Mouse (Mus musculus): ENCODE results near the gene Hs6st1.

The Hs6st1 gene

DNA sequence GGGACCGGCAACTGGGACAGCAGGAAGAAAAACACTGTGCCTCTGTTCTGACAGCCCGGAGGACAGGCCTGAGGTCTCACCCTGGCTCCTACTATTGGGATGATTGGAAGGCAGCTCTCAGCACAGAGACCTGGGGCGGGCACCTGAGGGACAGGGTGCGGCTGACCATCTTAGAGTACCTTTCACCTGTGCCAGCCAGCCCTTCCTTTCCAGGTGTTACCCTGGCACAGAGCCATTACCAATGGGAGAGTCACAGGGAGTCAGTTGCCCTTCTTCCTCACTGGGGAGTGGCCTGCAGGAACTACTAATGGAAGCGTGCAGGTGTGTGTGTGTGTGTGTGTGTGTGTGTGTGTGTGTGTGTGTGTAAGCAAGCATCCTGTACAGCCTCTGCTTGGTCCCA lies 15.4 kb downstream of the Hs6st1 start:
- DNase-seq (ENCODE audit: low read depth, low spot score): no peak

DNA sequence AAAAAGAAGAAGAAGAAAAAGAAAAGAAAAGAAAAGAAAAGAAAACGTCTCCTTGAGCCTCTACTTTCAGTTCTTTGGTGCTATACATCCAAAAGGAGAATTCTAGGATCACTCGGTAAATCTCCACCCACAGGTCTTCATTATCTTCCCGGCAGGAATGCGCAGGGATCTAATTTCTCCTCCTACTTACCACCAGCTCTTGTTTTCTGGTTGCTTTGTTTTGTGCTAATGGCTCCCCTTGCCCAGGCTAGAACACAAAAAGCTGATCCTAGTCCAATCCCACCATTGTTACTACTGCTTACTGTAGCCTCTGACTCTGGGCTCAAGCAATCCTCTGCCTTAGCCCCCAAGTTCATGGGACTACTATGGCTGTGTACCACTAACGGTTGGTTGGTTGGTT lies 16.9 kb downstream of the Hs6st1 start:
- no peak for DNase-seq (ENCODE audit: low read depth, low spot score)

GRCm38 (mm10) chr1:36088367-36088766 lies 20.2 kb downstream of the Hs6st1 start:
- no peak for DNase-seq (ENCODE audit: low read depth, low spot score)

DNA sequence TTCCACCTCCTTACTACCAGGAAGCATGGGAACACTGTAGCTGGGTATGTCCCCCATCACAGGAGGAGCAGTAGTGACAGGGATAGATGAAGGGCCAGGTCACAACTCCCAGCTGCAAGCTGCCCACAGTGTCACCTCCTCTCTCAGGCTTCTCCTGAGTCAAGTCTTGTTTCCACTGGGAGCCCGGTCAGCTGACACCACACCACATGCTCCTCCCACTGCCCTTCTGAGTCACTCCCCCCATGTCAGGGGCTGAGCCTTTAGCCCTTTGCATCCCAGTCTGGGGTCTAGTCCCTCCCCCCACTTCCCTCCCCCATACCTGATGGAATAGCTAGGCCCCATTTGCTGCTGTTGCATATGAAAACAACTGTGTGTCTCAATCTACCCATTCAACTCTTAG lies 21.3 kb downstream of the Hs6st1 start:
- DNase-seq (ENCODE audit: low read depth, low spot score): no peak

DNA sequence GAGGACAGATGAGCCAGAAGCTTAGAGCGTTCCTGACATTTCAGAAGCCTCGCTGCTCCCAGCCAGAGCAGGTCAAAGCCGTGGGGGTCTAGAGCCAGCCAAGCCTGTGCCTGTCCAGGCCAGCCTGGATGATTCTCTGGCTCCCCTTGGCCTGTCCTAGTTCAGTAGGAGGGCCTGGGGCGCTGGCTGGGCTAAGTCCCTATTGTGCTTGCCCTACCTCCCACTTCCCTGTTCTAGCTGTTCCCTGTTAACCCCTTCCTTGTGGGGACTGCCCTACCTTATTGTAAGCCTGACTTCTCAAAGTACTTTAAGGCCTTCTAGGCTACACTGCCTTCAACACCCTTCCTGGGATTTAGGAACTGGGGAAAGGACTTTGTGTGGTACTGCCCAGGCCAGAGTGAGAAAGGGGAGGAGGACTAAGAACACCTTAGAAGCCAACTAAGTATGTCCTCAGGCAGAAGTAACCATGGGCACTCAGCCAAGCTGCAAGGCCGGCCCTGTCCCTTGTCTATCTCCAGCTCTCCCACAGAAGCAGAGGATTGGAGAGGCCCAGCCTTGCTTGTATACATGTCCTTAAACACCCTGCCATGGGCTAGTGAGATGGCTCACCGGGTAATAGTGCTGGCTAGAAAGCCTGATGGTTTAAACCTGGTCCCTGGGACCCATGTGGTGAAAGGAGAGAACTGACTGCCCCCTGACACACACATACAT lies 22.0 kb downstream of the Hs6st1 start:
- no peak for DNase-seq (ENCODE audit: low read depth, low spot score)

GRCm38 (mm10) chr1:36090722-36091110 lies 22.5 kb downstream of the Hs6st1 start:
- no peak for DNase-seq (ENCODE audit: low read depth, low spot score)

GRCm38 (mm10) chr1:36091246-36091645 lies 23.0 kb downstream of the Hs6st1 start:
- DNase-seq (ENCODE audit: low read depth, low spot score): no peak

- DNase-seq (ENCODE audit: low read depth, low spot score): no peak
Observed at GRCm38 (mm10) chr1:36093741-36094140, 25.5 kb downstream of the Hs6st1 start.

DNA sequence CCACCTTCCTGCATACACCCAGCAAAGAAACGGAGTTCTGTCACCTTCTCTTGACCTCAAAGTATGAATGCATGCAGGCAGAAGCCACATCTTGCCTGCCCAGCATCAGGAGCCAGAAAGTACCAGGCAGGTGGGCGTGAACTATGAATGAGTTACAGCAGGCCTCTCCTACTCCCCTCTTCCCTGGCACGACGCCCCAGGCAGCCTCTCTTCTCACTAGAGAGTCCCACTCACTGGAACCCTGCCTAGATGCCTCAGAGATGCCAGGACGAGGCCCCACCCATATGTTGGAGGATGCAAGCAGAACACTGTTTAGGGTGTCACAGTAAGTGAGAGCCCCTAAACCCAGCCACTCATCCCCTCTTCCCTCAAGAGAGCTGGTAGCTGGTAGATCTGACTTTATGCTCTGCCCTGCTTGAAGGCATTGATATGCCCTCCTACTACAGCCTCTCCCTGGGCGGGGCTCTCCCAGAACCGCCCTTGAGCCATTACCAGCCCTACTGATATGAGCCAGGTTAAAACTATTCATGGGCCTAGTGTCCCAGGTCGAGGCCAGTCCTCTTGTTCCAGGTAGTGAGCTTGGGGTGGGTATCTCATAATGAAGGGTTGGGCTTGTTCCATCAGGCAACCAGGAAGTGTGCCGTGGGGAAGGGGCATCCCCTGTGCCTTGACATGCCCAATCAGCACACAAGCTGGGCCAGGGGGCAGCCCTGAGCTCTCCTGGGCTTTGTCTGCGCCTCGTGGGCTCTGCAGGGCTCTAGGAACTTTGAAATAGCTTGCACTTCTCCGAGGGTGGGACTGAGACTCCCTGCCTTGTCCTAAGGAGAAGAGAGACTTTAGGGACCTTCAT lies 27.4 kb downstream of the Hs6st1 start:
- DNase-seq (ENCODE audit: low read depth, low spot score): no peak

DNA sequence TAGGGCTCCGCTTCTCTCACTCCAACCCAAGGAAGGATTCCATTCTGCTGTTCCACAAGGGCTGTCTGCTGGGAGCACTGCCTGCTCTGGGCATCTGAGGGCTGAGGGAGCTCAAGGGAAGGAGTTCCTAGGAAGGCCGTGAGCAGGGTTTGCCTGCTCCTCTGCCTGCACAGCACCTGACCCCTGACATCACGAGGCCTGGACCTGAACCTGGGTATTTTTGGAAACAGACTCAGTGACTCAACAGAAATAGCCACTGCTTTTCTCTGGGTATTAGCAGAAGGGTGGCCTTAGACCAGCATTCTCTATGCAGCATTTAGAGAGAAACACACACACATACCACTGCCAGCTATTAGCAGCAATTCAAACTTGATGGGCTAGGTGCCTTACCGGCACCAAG lies 30.2 kb downstream of the Hs6st1 start:
- no peak for DNase-seq (ENCODE audit: low read depth, low spot score)

GRCm38 (mm10) chr1:36100371-36100770 lies 32.2 kb downstream of the Hs6st1 start:
- DNase-seq (ENCODE audit: low read depth, low spot score): no peak

DNA sequence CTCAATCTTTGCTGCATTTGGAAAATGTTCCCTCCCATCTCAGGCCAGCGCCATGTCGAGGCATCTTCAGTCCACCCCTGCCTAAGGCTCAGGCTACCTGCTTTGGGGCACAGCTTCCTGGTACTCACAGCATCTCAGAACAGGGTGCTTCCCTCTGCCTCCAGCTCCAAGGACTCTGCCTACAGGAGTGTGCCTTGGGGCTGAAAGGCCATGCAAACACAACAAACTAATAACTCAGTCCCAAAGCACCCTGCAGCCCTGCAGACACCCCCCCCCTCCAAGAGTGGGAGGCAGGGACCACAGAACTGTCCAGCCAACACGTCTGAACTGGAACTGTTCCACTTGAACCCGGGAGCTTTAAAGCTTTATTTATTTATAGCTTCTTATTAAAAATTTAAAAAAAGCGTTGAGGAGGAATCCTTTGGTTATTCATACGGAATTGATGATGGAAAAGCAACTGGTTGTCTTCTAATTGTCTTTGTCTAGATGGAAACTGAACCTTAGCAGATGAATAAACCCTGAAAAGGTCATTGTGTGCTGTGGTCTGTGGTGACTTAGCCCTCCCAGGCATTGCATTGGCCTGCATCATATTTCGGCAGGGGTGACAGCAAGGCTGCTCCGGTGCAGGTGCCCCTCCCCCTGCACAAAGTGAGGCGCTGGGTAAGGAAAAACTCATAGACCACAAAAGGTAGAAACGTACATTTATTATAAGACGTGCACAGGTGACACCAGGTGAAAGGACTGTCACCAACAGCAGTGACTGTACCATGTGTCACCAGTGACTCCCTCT lies 37.9 kb downstream of the Hs6st1 start:
- no peak for DNase-seq (ENCODE audit: low read depth, low spot score)

DNA sequence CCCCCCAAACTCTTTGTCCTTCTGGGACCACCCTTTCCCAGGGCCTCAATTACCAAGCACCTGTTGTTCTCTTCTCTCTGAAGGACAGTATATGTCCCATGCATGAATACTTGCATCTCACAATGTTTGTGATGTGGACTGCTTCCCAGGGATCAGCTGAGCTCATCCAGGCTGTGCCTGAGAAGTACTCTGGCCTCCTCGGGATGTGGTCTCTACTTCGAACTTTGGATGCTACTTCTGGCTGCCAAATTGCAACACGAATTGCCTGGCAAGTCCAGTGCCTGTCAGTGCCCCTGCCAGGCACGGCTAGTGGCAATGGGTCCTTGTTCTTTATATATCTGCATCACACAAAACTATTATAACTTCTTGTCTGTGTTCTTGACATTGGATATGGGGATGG lies 41.8 kb downstream of the Hs6st1 start:
- no peak for DNase-seq (ENCODE audit: low read depth, low spot score)

DNA sequence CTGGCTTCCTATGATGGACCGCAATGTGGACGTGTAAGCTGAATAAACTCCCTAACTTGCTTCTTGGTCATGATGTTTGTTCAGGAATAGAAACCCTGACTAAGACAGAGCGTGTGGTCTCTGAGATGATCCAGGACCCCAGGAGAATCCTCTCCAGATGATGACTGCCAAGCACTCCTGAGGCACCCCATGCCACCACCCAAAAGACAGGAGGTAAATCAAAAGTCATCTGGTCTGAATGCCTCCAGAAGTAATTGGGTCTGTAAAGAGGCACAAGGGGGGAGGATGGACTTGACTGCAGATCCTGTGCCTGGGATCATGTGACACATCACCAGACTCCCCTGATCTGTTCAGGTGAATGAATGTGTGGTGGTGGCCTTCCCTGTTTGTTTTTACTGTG lies 44.5 kb downstream of the Hs6st1 start:
- DNase-seq (ENCODE audit: low read depth, low spot score): no peak

GRCm38 (mm10) chr1:36113670-36114069 lies 45.5 kb downstream of the Hs6st1 start:
- DNase-seq (ENCODE audit: low read depth, low spot score): no peak

DNA sequence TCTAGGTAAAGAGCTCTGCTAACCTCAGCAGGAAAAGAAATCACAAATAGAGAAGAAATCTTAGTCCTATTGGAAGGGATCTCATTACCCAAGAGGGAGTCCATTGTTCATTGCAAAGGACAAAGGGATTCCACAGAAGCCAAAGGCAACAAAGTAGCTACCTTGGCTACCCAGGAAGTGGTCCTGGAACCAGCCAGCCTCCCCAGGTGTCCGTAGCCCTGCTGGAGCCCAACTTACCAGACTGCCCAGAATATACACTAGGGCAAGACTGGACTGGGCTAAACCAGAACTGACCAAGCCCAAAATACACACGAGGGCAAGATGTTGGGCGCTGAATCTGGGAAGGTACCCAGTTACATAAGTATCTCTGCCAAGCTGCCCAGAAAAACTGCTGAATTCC lies 46.6 kb downstream of the Hs6st1 start:
- no peak for DNase-seq (ENCODE audit: low read depth, low spot score)

GRCm38 (mm10) chr1:36116488-36116887 lies 48.3 kb downstream of the Hs6st1 start:
- no peak for DNase-seq (ENCODE audit: low read depth, low spot score)

DNA sequence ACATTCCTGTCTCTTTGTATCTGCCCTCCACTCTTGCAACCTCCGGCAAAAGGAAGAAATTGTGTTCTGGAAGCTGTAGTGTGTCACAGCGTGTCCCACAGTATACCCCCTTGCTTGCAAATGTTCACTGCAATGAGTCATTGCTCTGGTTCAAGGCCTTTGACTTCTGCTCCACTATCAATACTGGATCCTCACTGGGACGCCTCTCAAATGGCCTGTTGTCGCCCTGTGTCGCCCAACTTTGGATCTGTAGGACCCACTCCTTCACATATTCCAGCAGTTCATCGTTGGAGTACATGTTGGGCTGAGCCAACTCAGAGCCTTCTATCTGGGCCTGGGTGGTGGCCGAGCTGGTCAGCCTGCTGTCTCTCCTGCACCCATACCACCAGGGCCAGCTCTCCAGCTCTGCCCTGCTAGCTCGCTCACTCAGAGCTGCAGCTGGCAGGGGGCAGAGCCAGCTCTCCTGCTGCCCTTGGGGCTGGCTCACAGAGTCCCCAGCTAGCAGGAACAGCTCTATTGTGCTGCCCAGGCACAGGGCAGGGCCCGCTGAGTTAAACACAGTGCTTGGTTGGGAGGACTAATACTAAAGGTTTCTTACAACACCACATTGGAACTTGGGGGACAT lies 50.0 kb downstream of the Hs6st1 start:
- DNase-seq (ENCODE audit: low read depth, low spot score): no peak

DNA sequence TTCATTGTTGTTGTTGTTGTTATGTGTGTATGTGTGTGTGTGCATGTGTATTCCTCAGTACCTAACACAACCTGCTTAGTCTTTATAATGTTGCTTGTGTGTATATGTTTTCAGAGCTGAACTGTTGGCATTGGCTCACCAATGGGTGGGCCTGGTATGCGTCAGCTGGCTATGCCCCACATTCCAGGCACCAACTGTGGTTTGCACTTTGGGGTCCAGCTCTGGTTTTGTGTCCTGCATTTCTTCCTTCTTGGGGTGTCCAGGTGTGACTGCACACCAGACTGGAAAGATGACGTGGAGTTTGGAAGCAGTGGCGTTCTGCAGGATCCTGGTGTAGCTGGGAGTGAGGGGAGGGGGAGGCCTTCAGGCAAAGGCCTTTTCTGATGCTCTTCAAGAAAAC lies 50.8 kb downstream of the Hs6st1 start:
- no peak for DNase-seq (ENCODE audit: low read depth, low spot score)

DNA sequence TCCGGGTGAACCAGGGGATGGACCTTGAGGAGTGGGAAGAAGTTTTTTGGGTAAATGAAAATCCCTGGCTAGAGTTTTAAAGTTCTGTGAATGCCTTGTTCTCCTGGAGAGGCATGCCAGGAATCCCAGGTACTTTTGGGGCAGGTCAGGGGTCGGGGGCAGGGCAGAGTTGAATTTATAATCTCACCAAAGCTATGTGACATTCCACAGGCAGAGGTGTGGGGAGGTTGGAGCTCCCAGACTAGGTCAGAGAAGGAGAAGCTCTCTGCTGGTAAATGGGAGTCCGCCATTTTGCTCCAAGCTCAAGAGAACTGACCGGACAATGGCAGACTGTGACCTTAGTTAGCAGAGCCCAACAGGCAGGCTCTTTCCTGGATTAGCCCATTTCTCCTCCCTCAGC lies 51.2 kb downstream of the Hs6st1 start:
- DNase-seq (ENCODE audit: low read depth, low spot score): no peak

- DNase-seq (ENCODE audit: low read depth, low spot score): no peak
Observed at GRCm38 (mm10) chr1:36121172-36121571, 53.0 kb downstream of the Hs6st1 start.

DNA sequence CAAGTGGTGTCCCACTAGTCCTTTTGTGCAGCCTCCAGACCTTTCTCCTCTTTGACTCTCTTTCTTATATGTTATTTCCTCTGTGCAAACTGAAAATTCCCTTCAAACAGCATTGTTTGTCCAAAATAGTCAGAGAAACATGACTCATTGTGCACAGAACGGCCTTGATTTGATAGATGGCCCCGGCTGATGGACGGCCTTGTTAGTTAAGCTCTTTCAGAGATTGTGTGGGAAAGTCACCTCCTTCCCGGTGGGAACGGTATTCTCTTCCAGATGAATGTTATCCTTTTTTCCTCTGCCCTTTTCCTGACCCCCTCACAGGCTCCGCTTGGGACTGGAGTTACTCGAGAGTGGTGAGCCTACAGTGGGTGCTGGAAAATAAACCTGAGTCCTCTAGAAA lies 56.9 kb downstream of the Hs6st1 start:
- no peak for DNase-seq (ENCODE audit: low read depth, low spot score)

Data from retina, postnatal 7 days (tissue).